Mouse (Mus musculus): ENCODE measurements around the gene Ogg1. TPM values are rescaled to one million over a fixed set of nuclear protein-coding genes. Genes with fewer than 3 reads are reported as not detected.

Gene Ogg1
- polyA plus RNA-seq, 1 experiment = 30.0 TPM

- Histone ChIP-seq H3K27ac (ENCODE audit: control insufficient read depth, insufficient read depth, low read depth, low read length) (no peak overlapping the region), H3K4me1 (ENCODE audit: control insufficient read depth, insufficient read depth, low read length) (peaks cover 7% of the 10 kb centered on the region), H3K27me3 (ENCODE audit: control insufficient read depth, insufficient read depth, low read length) (no peaks in the 10 kb centered on the region), H3K4me3 (ENCODE audit: control insufficient read depth, low read depth, low read length) (no peak overlapping the region), H3K36me3 (ENCODE audit: control insufficient read depth, insufficient read depth, low read length) (peaks cover 2% of the 10 kb centered on the region)
- no peak for TF ChIP-seq POLR2A (IDR thresholded peaks at IDR 0.05; ENCODE audit: control insufficient read depth, low read depth, low read length)
Observed at GRCm38 (mm10) chr6:113380480-113380879, 53.7 kb downstream of the Ogg1 start.

- H3K4me1 ChIP-seq (ENCODE audit: control insufficient read depth, insufficient read depth, low read length) = no peaks in the 10 kb centered on the region
- peaks cover 4% of the 10 kb centered on the region for H3K36me3 ChIP-seq (ENCODE audit: control insufficient read depth, insufficient read depth, low read length)
- no peak overlapping the region for H3K4me3 ChIP-seq (ENCODE audit: control insufficient read depth, low read depth, low read length)
- no peak overlapping the region for H3K27ac ChIP-seq (ENCODE audit: control insufficient read depth, insufficient read depth, low read depth, low read length)
- no peaks in the 10 kb centered on the region for H3K27me3 ChIP-seq (ENCODE audit: control insufficient read depth, insufficient read depth, low read length)
- TF ChIP-seq CTCF (IDR thresholded peaks at IDR 0.05; ENCODE audit: control insufficient read depth, insufficient read depth, insufficient replicate concordance, low read depth, low read length) (no peak), POLR2A (IDR thresholded peaks at IDR 0.05; ENCODE audit: control insufficient read depth, low read depth, low read length) (no peak)
Observed at GRCm38 (mm10) chr6:113384351-113384927, 57.7 kb downstream of the Ogg1 start.

Other genes starting within 250 kb of the Ogg1 start
- 21.3 TPM in 2 replicates for gene Setd5, start 249.6 kb upstream of the Ogg1 start, polyA plus RNA-seq (2012; rRNA removed)
- 0.49 and 0.65 TPM in 2 replicates for gene Lhfpl4, start 131.6 kb upstream of the Ogg1 start, polyA plus RNA-seq (2012; rRNA removed)
- 28.6 and 29.8 TPM in 2 replicates for gene Mtmr14, start 89.1 kb upstream of the Ogg1 start, polyA plus RNA-seq (2012; rRNA removed)
- 0.34 and 0.58 TPM in 2 replicates for gene Cpne9, start 44.7 kb upstream of the Ogg1 start, polyA plus RNA-seq (2012; rRNA removed)
- gene Brpf1, start 19.8 kb upstream of the Ogg1 start, polyA plus RNA-seq (2012; rRNA removed) = 11.7 and 12.4 TPM in 2 replicates
- 2.4 and 4.3 TPM in 2 replicates for gene Camk1, start 17.0 kb downstream of the Ogg1 start, polyA plus RNA-seq (2012; rRNA removed)
- gene Tada3, start 50.9 kb downstream of the Ogg1 start, polyA plus RNA-seq (2012; rRNA removed) = 42.3 and 50.3 TPM in 2 replicates
- gene Arpc4, start 51.1 kb downstream of the Ogg1 start, polyA plus RNA-seq (2012; rRNA removed) = 14.4 and 15.3 TPM in 2 replicates
- gene Ttll3, start 62.3 kb downstream of the Ogg1 start, polyA plus RNA-seq (2012; rRNA removed) = 133 and 137 TPM in 2 replicates
- gene Rpusd3, start 92.4 kb downstream of the Ogg1 start, polyA plus RNA-seq (2012; rRNA removed) = 28.3 and 32.4 TPM in 2 replicates
- 1.7 and 5.7 TPM in 2 replicates for gene Cidec, start 108.8 kb downstream of the Ogg1 start, polyA plus RNA-seq (2012; rRNA removed)
- 51.8 and 62.2 TPM in 2 replicates for gene Jagn1, start 115.6 kb downstream of the Ogg1 start, polyA plus RNA-seq (2012; rRNA removed)
- 6.1 and 7.8 TPM in 2 replicates for gene Il17re, start 131.5 kb downstream of the Ogg1 start, polyA plus RNA-seq (2012; rRNA removed)
- gene Il17rc, start 144.5 kb downstream of the Ogg1 start, polyA plus RNA-seq (2012; rRNA removed) = 3.7 and 4.9 TPM in 2 replicates
- 4.6 and 5.0 TPM in 2 replicates for gene Creld1, start 156.3 kb downstream of the Ogg1 start, polyA plus RNA-seq (2012; rRNA removed)
- 0.05 and 0.19 TPM in 2 replicates for gene Prrt3, start 175.0 kb downstream of the Ogg1 start, polyA plus RNA-seq (2012; rRNA removed)
- 30.9 and 32.9 TPM in 2 replicates for gene Emc3, start 204.7 kb downstream of the Ogg1 start, polyA plus RNA-seq (2012; rRNA removed)
- gene Fancd2, start 204.7 kb downstream of the Ogg1 start, polyA plus RNA-seq (2012; rRNA removed) = 17.7 and 19.5 TPM in 2 replicates